Mouse (Mus musculus) midbrain, embryonic 14.5 days (tissue): ENCODE results near the gene Agbl5. TPM values are rescaled to one million over a fixed set of nuclear protein-coding genes. Genes with fewer than 3 reads are reported as not detected.

Source experiments
- ATAC-seq: fragments of 200-750 bp; cut with Nextera tagmentation; 2 replicates; pipeline ENCODE4 v1.8.0; 2017; ENCODE audit warnings: moderate number of reproducible peaks, moderate library complexity; ENCODE audit not compliant: low FRiP score, low TSS enrichment
- DNase-seq: peaks from one replicate; pipeline ENCODE4 v3.0.0-alpha.2; 2015
- H3K27ac ChIP-seq: fragments of 300-500 bp; sonication (generic); replicated peaks from 2 replicates; pipeline ENCODE4 v1.5.1; 2014; ENCODE audit warnings: mild to moderate bottlenecking, low read depth, low read length, moderate library complexity
- H3K27me3 ChIP-seq: fragments of 300-500 bp; sonication (generic); 2 replicates; pipeline ENCODE4 v1.6.1; 2014; ENCODE audit warnings: low read length, control low read depth, mixed read lengths; ENCODE audit not compliant: control insufficient read depth, insufficient read depth
- H3K36me3 ChIP-seq: fragments of 300-500 bp; sonication (generic); 2 replicates; pipeline ENCODE4 v1.6.1; 2014; ENCODE audit warnings: low read length, control low read depth; ENCODE audit not compliant: control insufficient read depth, insufficient read depth
- H3K4me1 ChIP-seq: fragments of 300-500 bp; sonication (generic); 2 replicates; pipeline ENCODE4 v1.6.1; 2014; ENCODE audit warnings: mild to moderate bottlenecking, antibody characterized with exemption, low read length, control low read depth; ENCODE audit not compliant: control insufficient read depth, insufficient read depth
- H3K4me2 ChIP-seq: fragments of 300-500 bp; sonication (generic); 2 replicates; pipeline ENCODE4 v1.6.1; 2014; ENCODE audit warnings: mild to moderate bottlenecking, low read length, moderate library complexity
- H3K4me3 ChIP-seq: fragments of 300-500 bp; sonication (generic); replicated peaks from 2 replicates; pipeline ENCODE4 v1.5.1; 2014; ENCODE audit warnings: low read depth, low read length
- H3K9ac ChIP-seq: fragments of 300-500 bp; sonication (generic); replicated peaks from 2 replicates; pipeline ENCODE4 v1.6.1; 2014; ENCODE audit warnings: mild to moderate bottlenecking, low read length, moderate library complexity
- H3K9me3 ChIP-seq: fragments of 300-500 bp; sonication (generic); 2 replicates; pipeline ENCODE4 v1.6.1; 2016; ENCODE audit warnings: low read length, control low read depth, mixed read lengths; ENCODE audit not compliant: control insufficient read depth
- WGBS: fragments of 180-500 bp; shearing (Covaris S2); extraction: QIAGEN DNeasy Blood & Tissue Kit; methylation state at CpG from one replicate; pipeline ENCODE4 v1.1.7; 2014; 5-methylcytosine and 5-hydroxymethylcytosine counted together
- polyA plus RNA-seq: library from polyadenylated mRNA; unstranded; fragments of >200 nt; fragmentation: Nextera tagmentation; extraction: Ambion mirVana; gene quantifications from 2 replicates; pipeline ENCODE4 v1.2.1, GENCODE M21; 2014

Agbl5 gene
- polyA plus RNA-seq, 1 experiment from 2014 or later, result 27.8 TPM

DNA sequence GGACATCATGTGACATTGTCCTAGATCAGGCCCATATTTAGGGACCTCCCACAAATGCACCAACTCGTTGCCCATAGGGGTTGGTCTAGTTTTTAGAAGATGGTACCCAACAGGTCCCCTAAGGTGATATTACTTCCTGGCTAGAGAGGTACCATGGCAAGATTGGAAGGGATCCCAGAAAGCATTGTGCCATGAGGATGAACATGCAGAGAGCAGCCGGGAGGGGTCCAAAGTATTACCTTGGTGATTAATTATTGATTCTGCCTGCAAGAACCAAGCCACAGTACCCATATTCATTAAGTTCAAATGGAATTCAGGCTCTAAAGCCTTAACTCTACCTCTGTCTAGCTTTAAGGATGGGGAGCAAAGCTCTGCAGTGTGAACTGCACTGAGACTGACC, 37.6 kb downstream of the Agbl5 start:
- Histone ChIP-seq H3K9ac (no peak overlapping the region), H3K4me1 (peaks cover 15% of the 10 kb centered on the region), H3K27me3 (no peaks in the 10 kb centered on the region; the same call in 1 of the 2 replicates), H3K4me3 (no peak overlapping the region), H3K4me2 (no peak overlapping the region), H3K27ac (no peak overlapping the region), H3K36me3 (no peaks in the 10 kb centered on the region), H3K9me3 (no peaks in the 10 kb centered on the region)
- no peak for ATAC-seq
- DNase-seq, result no peak
- WGBS, result 83% methylated on average over 2 of the region's 2 CpGs

DNA sequence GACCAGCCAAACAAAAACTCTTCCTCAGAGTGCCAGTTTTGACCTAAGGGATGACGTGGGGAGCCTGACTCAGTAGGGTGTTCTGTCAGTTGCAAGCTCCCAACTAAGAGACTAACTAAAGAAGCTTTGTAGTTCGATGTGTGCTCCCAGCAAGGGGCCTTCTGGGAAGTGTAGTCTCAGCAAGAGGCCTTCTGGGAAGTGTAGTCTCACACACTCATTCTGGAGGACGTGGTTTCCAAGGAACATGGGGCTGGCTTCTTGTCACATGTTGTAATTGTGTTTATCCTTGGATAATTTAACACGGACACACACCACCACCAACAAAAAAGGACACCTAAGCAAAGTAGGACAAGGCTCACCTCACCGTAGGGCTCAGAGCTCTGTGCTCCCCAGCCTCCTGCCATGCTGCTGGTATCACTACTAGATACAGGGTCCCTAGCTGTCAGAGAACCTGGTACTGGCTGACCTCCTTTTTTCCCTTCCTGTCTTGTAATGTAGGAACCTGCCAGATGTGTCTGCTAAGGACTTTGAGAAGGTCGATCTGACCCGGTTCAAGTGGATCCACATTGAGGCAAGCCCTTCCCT, 39.5 kb downstream of the Agbl5 start:
- no peak overlapping the region for H3K27ac ChIP-seq
- H3K4me2 ChIP-seq, result peak overlapping the region; percentile 43
- H3K27me3 ChIP-seq, result no peaks in the 10 kb centered on the region
- 41% methylated on average over 7 of the region's 7 CpGs for WGBS
- peaks cover 6% of the 10 kb centered on the region; the same call in 1 of the 2 replicates for H3K4me1 ChIP-seq
- H3K9ac ChIP-seq, result no peak overlapping the region
- DNase-seq, result peak; percentile 80
- peak; percentile 43; the same call in 1 of the 2 replicates for ATAC-seq
- no peak overlapping the region for H3K4me3 ChIP-seq
- H3K36me3 ChIP-seq, result no peaks in the 10 kb centered on the region
- no peaks in the 10 kb centered on the region for H3K9me3 ChIP-seq

DNA sequence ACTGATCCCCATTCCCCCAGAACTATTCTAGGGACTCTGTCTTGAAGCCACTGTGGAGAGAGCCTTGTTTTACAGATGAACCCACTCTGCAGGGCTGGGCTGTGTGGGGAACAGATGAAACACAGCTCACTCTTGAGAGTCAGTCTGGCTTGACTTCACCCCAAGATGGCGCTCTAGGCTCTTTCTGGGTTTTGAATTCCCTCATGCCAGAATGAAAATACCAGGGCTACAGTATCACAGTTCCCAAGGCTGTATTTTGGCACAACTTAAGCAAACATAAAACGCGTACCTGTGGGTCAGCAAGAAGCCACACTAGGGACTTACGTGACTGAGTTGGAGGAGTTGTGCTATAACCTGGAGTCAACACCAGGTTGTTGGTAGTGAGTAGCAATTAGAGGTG, 41.6 kb downstream of the Agbl5 start:
- H3K9me3 ChIP-seq, result no peaks in the 10 kb centered on the region
- ATAC-seq, result no peak
- H3K9ac ChIP-seq, result 0 out of 2 replicates have a peak overlapping the region, but pooled peaks have one; percentile 12
- no peak overlapping the region for H3K4me3 ChIP-seq
- 0 out of 2 replicates have a peak, but pooled peaks cover 3% of the 10 kb centered on the region for H3K36me3 ChIP-seq
- peaks cover 6% of the 10 kb centered on the region; the same call in 1 of the 2 replicates for H3K4me1 ChIP-seq
- H3K4me2 ChIP-seq, result no peak overlapping the region
- peak; percentile 82 for DNase-seq
- H3K27me3 ChIP-seq, result no peaks in the 10 kb centered on the region
- 38% methylated on average over 4 of the region's 4 CpGs for WGBS
- no peak overlapping the region for H3K27ac ChIP-seq

DNA sequence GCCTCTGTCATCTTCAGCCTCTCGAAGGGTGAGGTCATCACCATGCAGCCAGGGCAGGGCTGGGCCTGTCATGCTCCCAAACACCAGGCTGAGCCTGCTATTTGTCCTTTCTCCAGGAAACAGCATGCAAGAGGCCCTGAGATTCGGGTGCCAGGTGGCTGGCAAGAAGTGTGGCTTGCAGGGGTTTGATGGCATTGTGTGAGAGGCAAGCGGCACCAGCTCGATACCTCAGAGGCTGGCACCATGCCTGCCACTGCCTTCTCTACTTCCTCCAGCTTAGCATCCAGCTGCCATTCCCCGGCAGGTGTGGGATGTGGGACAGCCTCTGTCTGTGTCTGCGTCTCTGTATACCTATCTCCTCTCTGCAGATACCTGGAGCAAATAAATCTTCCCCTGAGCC, 42.4 kb downstream of the Agbl5 start:
- Histone ChIP-seq H3K9ac (no peak overlapping the region), H3K27me3 (no peaks in the 10 kb centered on the region), H3K4me1 (peaks cover 6% of the 10 kb centered on the region; the same call in 1 of the 2 replicates), H3K4me3 (no peak overlapping the region), H3K9me3 (no peaks in the 10 kb centered on the region), H3K36me3 (0 out of 2 replicates have a peak, but pooled peaks cover 3% of the 10 kb centered on the region), H3K27ac (no peak overlapping the region), H3K4me2 (no peak overlapping the region)
- WGBS, result 84% methylated on average over 6 of the region's 6 CpGs
- DNase-seq, result no peak
- ATAC-seq, result no peak

DNA sequence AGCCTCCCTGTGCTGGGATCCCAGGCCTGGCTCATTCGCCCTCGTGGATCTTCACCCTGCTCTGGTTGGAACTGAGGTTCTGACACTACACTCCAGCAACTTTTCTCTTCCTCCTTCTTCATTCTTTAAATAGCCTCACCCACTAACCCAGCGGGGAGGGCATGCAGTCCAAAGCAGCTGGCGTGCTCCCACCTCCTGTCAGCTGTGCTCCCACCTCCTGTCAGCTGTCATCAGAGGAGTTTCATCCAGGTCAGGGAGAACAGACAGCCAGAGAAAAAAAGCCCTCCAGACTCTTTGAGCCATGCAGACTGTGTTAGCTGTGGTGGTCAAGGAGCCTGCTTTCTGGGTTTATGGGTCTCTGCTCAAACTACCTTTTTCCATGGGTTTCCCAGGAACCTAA, 42.9 kb downstream of the Agbl5 start:
- Histone ChIP-seq H3K9ac (no peak overlapping the region), H3K4me3 (no peak overlapping the region), H3K36me3 (0 out of 2 replicates have a peak, but pooled peaks cover 3% of the 10 kb centered on the region), H3K4me2 (no peak overlapping the region), H3K27ac (no peak overlapping the region), H3K4me1 (peaks cover 6% of the 10 kb centered on the region; the same call in 1 of the 2 replicates), H3K27me3 (no peaks in the 10 kb centered on the region), H3K9me3 (no peaks in the 10 kb centered on the region)
- 82% methylated on average over 4 of the region's 4 CpGs for WGBS
- ATAC-seq (no peak), DNase-seq (no peak)

DNA sequence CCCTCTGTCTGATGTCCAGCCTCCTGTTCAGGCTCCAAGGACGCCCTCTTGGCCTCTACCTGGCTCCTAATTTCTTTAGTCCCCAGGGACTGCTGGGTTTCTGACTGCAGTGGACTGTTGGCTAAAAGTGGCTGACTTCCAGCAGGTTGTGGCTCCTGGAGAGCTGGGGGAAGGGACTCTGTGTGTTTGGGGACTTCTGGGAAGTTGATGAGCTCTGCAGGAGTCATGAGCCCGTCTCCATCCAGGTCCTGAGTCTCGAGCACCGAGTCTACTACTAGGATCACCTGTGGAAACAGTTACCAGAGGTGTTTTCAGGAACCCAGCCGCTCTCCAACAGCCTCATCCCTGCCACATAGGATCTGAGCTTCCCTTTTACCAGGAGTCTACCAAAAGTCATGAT, 45.2 kb downstream of the Agbl5 start:
- Histone ChIP-seq H3K4me1 (no peaks in the 10 kb centered on the region), H3K27ac (no peak overlapping the region), H3K4me2 (no peak overlapping the region), H3K36me3 (0 out of 2 replicates have a peak, but pooled peaks cover 3% of the 10 kb centered on the region), H3K27me3 (no peaks in the 10 kb centered on the region), H3K9ac (no peak overlapping the region), H3K9me3 (no peaks in the 10 kb centered on the region), H3K4me3 (no peak overlapping the region)
- ATAC-seq (no peak), DNase-seq (no peak)
- WGBS, result 64% methylated on average over 5 of the region's 5 CpGs

DNA sequence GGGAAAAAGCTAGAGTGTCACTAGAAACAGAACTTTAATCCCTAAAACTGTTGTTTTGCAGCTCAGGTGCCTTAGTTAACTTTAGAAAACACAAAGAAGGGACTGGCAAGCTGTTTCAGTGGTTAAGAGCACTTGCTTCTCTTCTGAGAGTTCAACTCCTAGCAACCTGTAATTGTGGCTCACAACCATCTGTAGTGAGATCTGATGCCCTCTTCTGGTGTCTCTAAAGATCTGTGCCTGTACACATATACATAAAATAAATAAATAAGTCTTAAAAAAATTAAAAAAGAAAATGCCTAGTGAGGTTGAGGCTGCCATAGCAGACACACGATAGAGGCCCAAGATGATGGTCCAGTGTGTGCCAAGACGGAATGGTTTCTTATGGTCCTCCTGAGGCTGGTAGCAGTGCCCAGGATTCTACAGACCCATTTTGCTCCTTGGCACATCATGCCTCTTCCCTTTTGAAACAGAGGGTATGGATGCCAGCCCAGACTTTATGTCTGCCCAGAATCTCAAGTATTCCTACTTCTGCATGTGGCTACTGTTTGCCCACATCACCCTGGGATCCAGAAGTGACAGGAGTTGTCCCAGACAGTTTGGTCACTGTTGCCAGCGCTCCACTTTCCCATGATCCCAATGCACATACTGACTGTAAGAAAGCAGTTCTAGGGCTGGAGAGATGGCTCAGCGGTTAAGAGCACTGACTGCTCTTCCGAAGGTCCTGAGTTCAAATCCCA, 46.4 kb downstream of the Agbl5 start:
- no peak overlapping the region for H3K27ac ChIP-seq
- WGBS, result 93% methylated on average over 5 of the region's 5 CpGs
- no peak overlapping the region for H3K4me3 ChIP-seq
- H3K27me3 ChIP-seq, result no peaks in the 10 kb centered on the region
- no peak overlapping the region for H3K9ac ChIP-seq
- DNase-seq (no peak), ATAC-seq (no peak)
- H3K36me3 ChIP-seq, result 0 out of 2 replicates have a peak, but pooled peaks cover 3% of the 10 kb centered on the region
- no peak overlapping the region for H3K4me2 ChIP-seq
- no peaks in the 10 kb centered on the region for H3K9me3 ChIP-seq
- no peaks in the 10 kb centered on the region for H3K4me1 ChIP-seq

DNA sequence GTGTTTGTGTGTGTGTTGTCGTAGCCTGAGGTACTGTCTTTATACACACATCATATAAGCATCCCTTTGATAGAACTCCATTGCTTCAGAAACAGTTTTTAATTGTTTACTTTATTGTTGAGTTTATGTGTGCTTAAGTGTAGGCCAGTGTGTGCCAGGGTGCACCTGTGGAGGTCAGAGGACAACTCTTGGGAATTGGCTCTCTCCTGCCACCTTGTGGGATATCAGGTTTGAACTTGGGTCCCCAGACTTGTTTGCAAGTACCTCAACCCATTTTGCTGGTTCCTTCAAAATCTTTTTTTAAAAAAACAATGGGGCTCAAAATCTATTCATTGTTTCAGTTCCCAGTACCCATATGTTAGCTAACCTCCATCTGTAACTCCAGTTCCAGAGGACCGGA, 54.5 kb downstream of the Agbl5 start:
- ATAC-seq, result no peak
- Histone ChIP-seq H3K4me2 (no peak overlapping the region), H3K27me3 (no peaks in the 10 kb centered on the region), H3K9me3 (no peaks in the 10 kb centered on the region), H3K4me3 (no peak overlapping the region), H3K9ac (no peak overlapping the region), H3K27ac (no peak overlapping the region), H3K4me1 (peaks cover 2% of the 10 kb centered on the region; the same call in 1 of the 2 replicates), H3K36me3 (no peaks in the 10 kb centered on the region)
- 97% methylated on average over 2 of the region's 2 CpGs for WGBS
- DNase-seq, result no peak

DNA sequence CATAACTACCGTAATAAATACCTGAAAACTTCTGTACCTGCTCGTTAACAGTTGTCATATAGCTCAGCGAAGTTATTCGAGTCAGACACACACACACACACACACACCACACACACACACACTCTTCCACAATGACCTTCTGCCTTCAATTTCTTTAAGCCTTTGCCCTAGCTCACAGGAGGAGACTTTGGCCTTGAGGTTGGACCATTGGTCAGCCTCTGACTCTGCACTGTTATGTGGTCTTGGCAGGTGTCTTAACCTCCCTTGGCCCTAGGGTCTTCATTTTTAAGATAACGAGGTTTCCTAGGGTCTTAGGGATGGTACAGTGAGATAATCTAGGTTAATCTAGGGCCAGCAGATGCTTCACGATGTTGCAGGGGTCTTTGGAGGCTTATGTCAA, 55.9 kb downstream of the Agbl5 start:
- H3K36me3 ChIP-seq, result no peaks in the 10 kb centered on the region
- no peaks in the 10 kb centered on the region for H3K27me3 ChIP-seq
- H3K9ac ChIP-seq, result no peak overlapping the region
- ATAC-seq (no peak), DNase-seq (no peak)
- H3K9me3 ChIP-seq, result no peaks in the 10 kb centered on the region
- peak overlapping the region; percentile 51 for H3K4me3 ChIP-seq
- WGBS, result 86% methylated on average over 6 of the region's 6 CpGs
- H3K27ac ChIP-seq, result no peak overlapping the region
- H3K4me1 ChIP-seq, result peaks cover 6% of the 10 kb centered on the region
- peak overlapping the region; percentile 76 for H3K4me2 ChIP-seq
